Mouse (Mus musculus): ENCODE results near the gene Prdm11. TPM values are rescaled to one million over a fixed set of nuclear protein-coding genes. Genes with fewer than 3 reads are reported as not detected.

Gene Prdm11
- polyA plus RNA-seq, 1 experiment from 2014 or later: 3.2 TPM

DNA sequence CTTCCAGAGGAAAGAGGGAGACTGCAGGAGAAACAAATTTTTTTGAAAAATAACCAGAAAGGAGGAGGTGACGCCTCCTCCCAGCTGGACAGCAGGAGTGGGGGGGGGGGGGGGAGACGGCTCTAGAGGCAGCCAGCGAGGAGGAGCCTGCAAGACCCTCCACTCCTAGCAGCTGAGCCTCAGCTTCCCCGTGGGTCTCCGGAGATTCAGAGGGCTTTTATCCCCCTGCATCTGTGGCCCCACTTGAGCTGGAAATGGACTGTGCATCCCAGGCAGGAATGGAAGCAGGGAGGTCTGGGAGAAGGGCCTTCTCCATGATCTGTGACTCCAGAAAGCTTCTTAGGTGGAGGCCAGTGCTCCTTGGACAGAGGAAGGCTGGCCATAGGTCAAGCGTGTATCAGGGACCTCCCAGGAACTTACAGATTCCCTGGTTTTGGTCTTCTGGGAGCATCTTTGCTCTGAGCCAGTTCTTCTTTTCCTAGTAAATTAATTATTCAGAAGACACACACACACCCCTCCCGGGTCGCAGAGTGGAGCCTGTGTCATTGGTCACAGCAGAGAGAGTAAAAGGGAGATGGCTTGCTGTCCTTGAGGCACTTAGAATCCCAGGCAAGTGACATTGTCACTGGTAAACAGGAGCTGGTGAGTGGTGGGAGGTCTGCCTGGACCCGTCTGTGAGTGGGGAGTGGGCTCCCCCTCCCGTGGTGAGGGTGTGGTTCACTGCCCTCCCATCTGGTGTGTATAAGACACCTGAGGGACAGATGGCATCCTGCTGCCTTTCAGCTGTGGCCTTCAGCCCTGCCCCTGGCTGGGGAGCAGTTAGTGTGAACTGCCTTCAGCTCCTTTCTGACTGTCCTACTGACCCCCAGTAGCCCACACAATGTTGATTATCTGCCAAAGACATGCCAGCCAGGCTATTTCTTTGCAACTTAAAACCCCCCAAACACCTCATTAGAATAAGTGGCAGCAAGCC lies 130.0 kb downstream of the Prdm11 start:
- Histone ChIP-seq H3K4me1 (peaks cover 73% of the 10 kb centered on the region), H3K4me3 (replicated peaks) (peak overlapping the region; percentile 54), H3K36me3 (no peaks in the 10 kb centered on the region), H3K9ac (replicated peaks) (peak overlapping the region; percentile 68), H3K9me3 (replicated peaks) (no peaks in the 10 kb centered on the region), H3K27me3 (replicated peaks) (peaks cover 8% of the 10 kb centered on the region; the same call in 1 of the 2 replicates), H3K27ac (replicated peaks) (peak overlapping the region; percentile 49; the same call in 1 of the 2 replicates), H3K4me2 (peak overlapping the region; percentile 83)
- 6% methylated on average over 10 of the region's 10 CpGs for WGBS
- ATAC-seq (ENCODE audit: low FRiP score): no peak

Other genes starting within 250 kb of the Prdm11 start
- gene Syt13, start 131.1 kb downstream of the Prdm11 start, polyA plus RNA-seq (2015; fragmentation: Nextera tagmentation; extraction: Ambion mirVana): 43.6 and 46.0 TPM in 2 replicates
- gene Trp53i11, start 141.4 kb upstream of the Prdm11 start, polyA plus RNA-seq (2015; fragmentation: Nextera tagmentation; extraction: Ambion mirVana): 55.6 and 67.3 TPM in 2 replicates

All from neural tube, embryonic 15.5 days (tissue).